Mouse (Mus musculus): ENCODE data around the gene Agap2. TPM values are rescaled to one million over a fixed set of nuclear protein-coding genes. Genes with fewer than 3 reads are reported as not detected.
"Not testable (repeated sequence)": the region's sequence is repeated elsewhere in the genome, so short reads cannot be mapped to it uniquely, and the experiment has no call there.

The Agap2 gene
- total RNA-seq, 2 experiments from 2014 or later = 3.6 to 4.1 TPM

DNA sequence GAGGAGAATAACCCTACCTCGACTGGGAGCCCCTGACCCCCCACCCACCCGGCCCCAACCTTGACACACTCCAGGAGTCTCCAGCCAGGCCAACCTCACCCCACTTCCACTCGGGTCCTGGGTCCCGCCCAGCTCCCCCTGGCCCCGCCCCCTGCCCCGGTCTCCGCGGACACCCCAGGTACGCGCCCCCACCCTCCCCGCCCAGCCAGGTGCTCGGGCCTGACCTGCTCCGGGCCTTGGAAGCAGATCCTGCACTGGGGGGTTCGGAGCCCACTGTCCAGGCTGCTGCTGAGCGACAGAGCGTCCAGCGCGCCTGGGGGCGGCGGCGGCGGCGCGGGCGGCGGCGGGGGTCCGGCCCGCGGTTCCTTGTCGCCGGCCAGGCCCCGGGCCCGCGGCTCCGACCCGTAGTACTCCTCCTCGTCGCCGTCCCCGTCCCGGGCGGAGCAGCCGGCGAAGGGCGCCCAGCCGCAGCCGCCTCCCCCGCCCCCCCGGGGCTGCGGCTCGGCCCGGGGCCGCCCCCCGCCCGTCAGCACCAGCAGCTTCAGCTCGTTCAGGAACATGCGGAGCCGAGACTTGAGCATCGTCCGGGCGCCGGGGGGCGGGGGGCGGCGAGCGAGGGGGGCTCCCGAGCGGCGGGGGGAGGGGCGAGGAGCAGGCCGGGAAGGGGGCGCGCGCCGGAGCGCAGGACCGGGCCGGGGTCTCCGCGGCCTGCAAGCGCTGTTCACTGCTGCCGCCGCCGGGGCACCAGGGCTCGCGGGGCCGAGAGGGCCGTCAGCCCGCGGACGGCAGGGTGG, 15.7 kb upstream of the Agap2 start:
- DNase-seq (ENCODE audit: low spot score in 2 of 2) = no peak

- no peak for DNase-seq (ENCODE audit: low spot score in 2 of 2)
Measured at GRCm38 (mm10) chr10:127059968-127060916, 14.8 kb upstream of the Agap2 start, which contains the start of gene March9. TSS of gene March9 (minus strand) at chr10:127060184.

GRCm38 (mm10) chr10:127061085-127061484, 14.0 kb upstream of the Agap2 start:
- DNase-seq (ENCODE audit: low spot score in 2 of 2) = no peak

GRCm38 (mm10) chr10:127061513-127061912, 13.6 kb upstream of the Agap2 start:
- DNase-seq (ENCODE audit: low spot score in 2 of 2) = no peak

DNA sequence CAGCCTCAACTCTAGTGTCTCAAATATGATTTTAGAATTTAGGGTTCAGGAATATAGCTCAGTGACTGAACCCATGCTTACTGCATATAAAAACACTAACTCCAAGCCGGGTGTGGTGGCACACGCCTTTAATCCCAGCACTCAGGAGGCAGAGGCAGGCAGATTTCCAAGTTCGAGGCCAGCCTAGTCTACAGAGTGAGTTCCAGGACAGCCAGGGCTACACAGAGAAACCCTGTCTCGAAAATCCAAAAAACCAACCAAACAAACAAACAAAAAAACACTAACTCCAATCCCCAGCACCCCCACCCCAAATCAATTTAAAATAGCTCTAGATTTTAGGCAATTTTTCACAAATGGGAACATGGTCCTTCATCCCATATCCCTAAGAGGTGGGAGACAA, 13.0 kb upstream of the Agap2 start:
- not testable (repeated sequence) for DNase-seq (ENCODE audit: low spot score in 2 of 2)

- no peak for DNase-seq (ENCODE audit: low spot score in 2 of 2)
Measured at GRCm38 (mm10) chr10:127062503-127062902, 12.6 kb upstream of the Agap2 start.

DNA sequence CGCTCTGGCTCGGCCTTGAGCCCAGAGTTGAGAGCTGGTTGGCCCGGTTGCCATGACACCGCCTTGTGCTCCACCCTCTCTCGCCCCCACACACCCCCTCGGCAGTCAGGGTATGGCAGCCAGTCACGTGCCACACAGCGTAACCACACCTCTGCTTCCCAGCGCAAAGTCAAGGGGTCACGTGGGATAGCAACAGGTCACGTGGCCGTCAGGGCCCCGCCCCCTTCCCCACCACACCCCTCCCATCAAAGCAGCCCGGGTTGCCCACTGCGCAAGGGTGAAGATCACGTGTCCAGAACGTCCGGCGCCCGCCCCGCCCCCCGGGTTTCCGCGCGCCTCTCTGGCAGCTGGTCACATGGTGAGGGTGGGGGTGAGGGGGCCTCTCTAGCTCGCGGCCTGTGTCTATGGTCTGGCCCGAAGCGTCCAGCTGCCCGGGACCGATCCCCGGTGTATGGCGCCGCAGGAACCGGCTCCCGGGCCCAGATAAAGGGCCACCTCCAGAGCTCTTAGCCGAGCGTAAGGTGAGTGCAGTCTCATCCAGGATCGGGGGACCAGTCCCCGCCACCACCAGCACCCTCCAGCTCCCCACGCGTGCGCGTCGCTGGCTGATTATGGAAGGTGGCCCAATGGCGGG, 11.7 kb upstream of the Agap2 start, which contains the start of gene Cdk4:
Cdk4 (plus strand) TSS at position 296 of the 634 bp plus-strand sequence.
- peak; percentile 98 for DNase-seq (ENCODE audit: low spot score in 2 of 2)

GRCm38 (mm10) chr10:127063913-127064870, 10.9 kb upstream of the Agap2 start:
- no peak for DNase-seq (ENCODE audit: low spot score in 2 of 2)

- no peak for DNase-seq (ENCODE audit: low spot score in 2 of 2)
Measured at GRCm38 (mm10) chr10:127065981-127066380, 9.1 kb upstream of the Agap2 start.

DNA sequence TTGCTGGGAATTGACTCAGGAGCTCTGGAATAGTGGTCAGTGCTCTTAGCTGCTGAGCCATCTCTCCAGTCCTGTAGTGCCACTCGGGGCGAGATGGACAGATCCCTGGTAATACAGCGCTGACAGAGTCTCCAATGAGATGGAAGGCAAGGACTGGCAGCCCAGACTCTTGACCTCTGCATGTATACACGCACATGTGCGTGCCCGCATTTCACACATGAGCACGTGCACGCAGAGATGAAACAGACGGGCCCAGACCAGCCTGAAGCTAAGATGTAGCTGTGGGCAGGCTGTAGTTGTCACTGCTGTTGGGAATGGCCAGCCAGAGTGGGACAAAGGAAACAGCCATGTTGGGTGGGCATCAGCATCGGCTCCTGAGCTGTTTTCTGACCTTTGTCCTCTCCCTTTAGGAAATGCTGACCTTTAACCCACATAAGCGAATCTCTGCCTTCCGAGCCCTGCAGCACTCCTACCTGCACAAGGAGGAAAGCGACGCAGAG, 8.5 kb upstream of the Agap2 start:
- no peak for DNase-seq (ENCODE audit: low spot score in 2 of 2)

- DNase-seq (ENCODE audit: low spot score in 2 of 2) = no peak
Measured at GRCm38 (mm10) chr10:127068360-127069038, 6.6 kb upstream of the Agap2 start.

DNA sequence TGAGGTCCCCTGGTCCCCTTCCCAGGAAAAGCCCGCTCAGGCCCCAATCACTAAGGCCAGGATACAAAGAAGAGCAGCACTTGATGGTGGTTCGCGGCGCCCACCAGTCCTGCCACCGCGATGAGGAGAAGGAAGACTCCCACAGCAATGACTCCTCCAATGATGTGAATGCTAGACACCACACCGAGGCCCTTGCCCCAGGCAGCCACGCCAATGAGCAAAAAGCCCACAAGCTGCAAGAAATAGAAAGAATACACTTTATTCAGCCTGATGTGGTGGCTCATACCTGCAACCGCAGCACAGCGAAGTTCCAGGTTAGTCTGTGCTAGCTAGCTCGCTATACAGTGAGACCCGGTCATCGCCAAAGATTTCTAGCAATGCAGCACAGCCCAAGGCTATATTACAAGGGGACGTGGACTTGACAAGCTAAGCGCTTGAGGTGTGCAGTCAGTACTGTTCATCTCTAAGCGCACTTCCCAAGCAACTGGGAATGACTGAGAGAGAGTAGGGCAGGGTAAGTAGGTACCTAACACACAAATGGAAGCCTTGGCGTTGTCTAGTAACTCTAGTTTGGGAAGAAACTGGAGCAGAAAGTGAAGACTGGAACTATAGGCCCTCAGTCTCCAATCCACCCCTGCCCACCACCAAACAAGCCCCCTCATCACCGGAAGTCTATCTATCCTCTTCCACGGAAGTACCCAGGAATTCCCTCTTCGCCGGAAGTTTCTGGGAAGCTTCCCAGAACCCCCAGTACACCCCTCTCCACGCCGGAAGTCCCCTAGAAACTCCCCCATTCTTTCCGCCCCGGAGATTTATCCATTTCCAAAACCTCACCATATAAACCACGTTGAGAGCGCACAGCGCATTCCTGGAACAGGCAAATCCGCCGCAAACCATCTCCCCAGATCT, 5.5 kb upstream of the Agap2 start:
- peak in 1 of 2 experiments; percentile 2 for DNase-seq (ENCODE audit: low spot score in 2 of 2)

- DNase-seq (ENCODE audit: low spot score in 2 of 2) = peak; percentile 51 to 77
Measured at GRCm38 (mm10) chr10:127070190-127071121, 4.6 kb upstream of the Agap2 start, which contains the start of gene Tspan31. TSS of gene Tspan31 (minus strand) at chr10:127070264.

GRCm38 (mm10) chr10:127071203-127071602, 3.9 kb upstream of the Agap2 start:
- DNase-seq (ENCODE audit: low spot score in 2 of 2) = no peak

DNA sequence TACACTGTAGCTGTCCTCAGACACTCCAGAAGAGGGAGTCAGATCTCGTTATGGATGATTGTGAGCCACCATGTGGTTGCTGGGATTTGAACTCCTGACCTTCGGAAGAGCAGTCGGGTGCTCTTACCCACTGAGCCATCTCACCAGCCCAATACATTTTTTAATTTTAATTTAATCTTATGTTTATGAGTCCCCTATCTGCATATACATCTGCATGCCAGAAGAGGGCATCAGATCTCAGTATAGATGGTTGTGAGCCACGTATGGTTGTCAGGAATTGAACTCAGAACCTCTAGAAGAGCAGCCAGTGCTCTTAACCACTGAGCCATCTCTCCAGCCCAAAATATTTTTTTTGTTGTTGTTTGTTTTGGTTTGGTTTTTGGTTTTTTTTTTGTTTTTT, 2.8 kb upstream of the Agap2 start:
- not testable (repeated sequence) for DNase-seq (ENCODE audit: low spot score in 2 of 2)

GRCm38 (mm10) chr10:127072969-127073368, 2.1 kb upstream of the Agap2 start:
- DNase-seq (ENCODE audit: low spot score in 2 of 2) = not testable (repeated sequence)

- no peak for DNase-seq (ENCODE audit: low spot score in 2 of 2)
Measured at GRCm38 (mm10) chr10:127073981-127074380, 1.1 kb upstream of the Agap2 start.

All from adrenal gland, postnatal 4 days (tissue).